Mouse (Mus musculus) heart, postnatal 0 days (tissue): Measurements from ENCODE around the gene Pltp.

ENCODE experiments used
- CTCF ChIP-seq: IDR thresholded peaks from 2 replicates; pipeline ENCODE4 v1.5.1; 2016; ENCODE audit warnings: antibody characterized with exemption, control low read depth, low read depth
- EP300 ChIP-seq: IDR thresholded peaks from 2 replicates; pipeline ENCODE4 v1.6.1; 2016; ENCODE audit warnings: antibody characterized with exemption, low read depth

- TF ChIP-seq CTCF, result no peak
- no peak for TF ChIP-seq EP300
These were observed 25.3 kb downstream of the Pltp start for GRCm38 (mm10) chr2:164832032-164832747.
